Mouse (Mus musculus) liver, adult 2 months (tissue): ENCODE measurements around the gene Brca2. TPM values are rescaled to one million over a fixed set of nuclear protein-coding genes. Genes with fewer than 3 reads are reported as not detected.
A peak's percentile ranks its signal among the peaks of the same experiment; 100 is the strongest.
"Not testable (repeated sequence)": the region's sequence is repeated elsewhere in the genome, so short reads cannot be mapped to it uniquely, and the experiment has no call there.

Experiments used
- DNase-seq: peaks from one replicate; pipeline ENCODE4 v3.0.0-alpha.2; 2011; ENCODE audit warnings: low read depth, low spot score; ENCODE audit errors: extremely low read depth
- H3K27ac ChIP-seq: fragments of 200-500 bp; replicated peaks from 2 replicates; pipeline ENCODE4 v1.5.1; 2012; ENCODE audit warnings: low read depth, mild to moderate bottlenecking, control low read depth, inconsistent platforms, low read length; ENCODE audit not compliant: insufficient read depth
- H3K27me3 ChIP-seq: fragments of 200-500 bp; 2 replicates; pipeline ENCODE4 v1.6.1; 2012; ENCODE audit warnings: mild to moderate bottlenecking, moderate library complexity, low read length, inconsistent platforms; ENCODE audit not compliant: control insufficient read depth, insufficient read depth
- H3K36me3 ChIP-seq: fragments of 200-500 bp; 2 replicates; pipeline ENCODE4 v1.6.1; 2012; ENCODE audit warnings: low read length, inconsistent platforms; ENCODE audit not compliant: control insufficient read depth, insufficient read depth
- H3K4me1 ChIP-seq: fragments of 200-500 bp; 2 replicates; pipeline ENCODE4 v1.6.1; 2011; ENCODE audit warnings: low read length; ENCODE audit not compliant: control insufficient read depth, insufficient read depth
- H3K4me3 ChIP-seq: fragments of 200-500 bp; 2 replicates; pipeline ENCODE4 v1.5.1; 2011; ENCODE audit warnings: low read depth, mild to moderate bottlenecking, control low read depth, low read length, moderate library complexity; ENCODE audit not compliant: insufficient read depth
- H3K79me2 ChIP-seq: fragments of 200-500 bp; 2 replicates; pipeline ENCODE4 v1.6.1; 2012; ENCODE audit warnings: inconsistent platforms, mild to moderate bottlenecking, low read length, moderate library complexity; ENCODE audit not compliant: control insufficient read depth, insufficient read depth
- H3K9ac ChIP-seq: fragments of 200-500 bp; 2 replicates; pipeline ENCODE4 v1.6.1; 2012; ENCODE audit warnings: low read depth, mild to moderate bottlenecking, control low read depth, inconsistent platforms, low read length
- CTCF ChIP-seq: fragments of 200-500 bp; IDR thresholded peaks from 2 replicates; pipeline ENCODE4 v1.5.1; 2011; ENCODE audit warnings: low read depth, low read length, control low read depth
- POLR2A ChIP-seq: fragments of 200-500 bp; IDR thresholded peaks from 2 replicates; pipeline ENCODE4 v1.6.1; 2011; ENCODE audit warnings: low read length, control low read depth; ENCODE audit not compliant: insufficient read depth; ENCODE audit errors: extremely low read depth
- WGBS: fragments of 180-500 bp; shearing (Covaris S2); methylation state at CpG from one replicate; pipeline ENCODE4 v1.1.7; 2018; 5-methylcytosine and 5-hydroxymethylcytosine counted together
- polyA plus RNA-seq: library from polyadenylated mRNA; depleted of rRNA; stranded (reverse); fragments of >200 nt; gene quantifications from 2 replicates; pipeline ENCODE4 v1.2.3, GENCODE M21; 2012; rRNA removed
- total RNA-seq: library from RNA; depleted of rRNA; stranded (reverse); fragments of >200 nt; gene quantifications from 2 replicates; pipeline ENCODE4 v1.2.3, GENCODE M21; 2014; rRNA removed

Gene Brca2
- total RNA-seq (2.6 and 3.2 TPM in 2 replicates), polyA plus RNA-seq (0.62 and 0.86 TPM in 2 replicates)

DNA sequence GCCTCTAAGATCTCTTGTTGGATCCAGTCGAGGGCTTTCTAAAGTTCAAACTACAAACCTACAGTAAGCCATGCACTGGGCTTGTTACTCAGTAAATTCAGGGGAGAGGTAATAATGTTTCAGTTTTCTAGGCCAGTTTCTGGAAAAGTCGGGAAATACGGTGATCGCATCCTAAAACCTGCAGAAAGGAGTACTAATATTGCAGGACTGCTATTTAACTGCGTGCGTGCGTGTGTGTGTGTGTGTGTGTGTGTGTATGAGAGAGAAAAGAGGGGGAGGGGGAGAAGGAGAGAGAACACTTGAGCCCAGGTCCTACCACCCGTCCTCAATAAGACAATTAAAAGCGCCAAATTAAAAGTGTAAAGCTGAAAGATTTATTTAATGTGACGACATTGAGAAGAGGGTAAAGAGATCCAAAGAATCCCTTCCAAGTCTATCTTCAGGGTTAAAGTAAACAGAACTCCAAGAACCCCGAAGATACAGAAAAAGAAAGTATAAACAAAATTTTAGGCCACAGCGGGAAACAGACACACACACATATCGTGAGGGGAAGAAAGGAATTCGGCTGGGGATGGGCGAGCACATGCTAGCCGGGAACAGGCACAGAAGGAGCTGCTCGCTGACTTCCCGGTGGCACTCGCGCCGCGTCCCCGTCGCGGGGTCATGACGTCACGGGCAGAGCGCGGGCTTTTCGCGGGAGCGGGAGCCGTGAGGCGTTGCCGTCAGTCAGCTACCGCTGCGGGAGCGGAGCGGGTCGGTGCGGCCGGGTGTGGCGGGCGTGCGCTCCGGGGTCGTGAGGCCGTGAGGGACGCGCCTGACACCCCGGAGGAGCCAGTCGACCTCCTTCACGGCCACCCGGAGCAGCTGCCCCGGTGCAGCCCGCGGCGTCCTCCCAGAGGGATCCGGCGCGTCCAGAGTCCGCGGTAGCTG, at the start of gene Brca2:
TSS of gene Brca2 (plus strand) at position 694 of the 930 bp plus-strand sequence.
- peak; percentile 64 for DNase-seq
- 3% methylated on average over 61 of the region's 63 CpGs for WGBS
- H3K27ac ChIP-seq: peak within 1 kb of the TSS; percentile 59
- H3K4me3 ChIP-seq: peak within 1 kb of the TSS; percentile 89
- TF ChIP-seq POLR2A (peak; percentile 38; the same call in 1 of the 2 replicates), CTCF (no peak)
- H3K9ac ChIP-seq: peak within 1 kb of the TSS; percentile 92
- no peaks in the 10 kb centered on the region for H3K4me1 ChIP-seq
- H3K79me2 ChIP-seq: no peaks in the 10 kb centered on the region
- no peaks in the 10 kb centered on the region for H3K27me3 ChIP-seq
- no peaks in the 10 kb centered on the region for H3K36me3 ChIP-seq

GRCm38 (mm10) chr5:150477364-150477763, 45.1 kb upstream of the Brca2 start:
- Histone ChIP-seq H3K4me1 (no peaks in the 10 kb centered on the region), H3K79me2 (no peaks in the 10 kb centered on the region), H3K27ac (no peak overlapping the region), H3K36me3 (no peaks in the 10 kb centered on the region), H3K9ac (no peak overlapping the region), H3K4me3 (no peak overlapping the region), H3K27me3 (no peaks in the 10 kb centered on the region)
- WGBS: 90% methylated on average over 4 of the region's 4 CpGs
- TF ChIP-seq CTCF: no peak
- no peak for TF ChIP-seq POLR2A
- DNase-seq: no peak

DNA sequence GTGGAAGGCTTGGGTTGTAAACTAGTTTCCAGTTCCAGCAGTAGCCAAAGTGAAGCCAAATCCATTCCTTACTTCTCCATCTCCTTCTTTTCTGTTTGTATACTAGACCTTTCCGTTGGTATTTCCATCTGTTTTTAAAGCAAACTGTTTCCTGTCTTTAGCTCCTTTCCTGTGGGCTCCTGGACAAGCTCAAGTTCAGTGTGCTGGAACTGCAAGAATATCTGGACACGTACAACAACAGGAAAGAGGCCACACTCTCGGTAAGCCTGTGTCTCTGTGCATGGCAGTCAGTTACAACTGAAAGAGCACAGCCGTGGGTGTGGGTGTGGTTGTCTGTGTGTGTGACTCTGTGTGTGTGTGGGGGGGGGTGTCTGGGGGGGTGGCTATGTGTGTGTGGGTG, 43.8 kb upstream of the Brca2 start:
- Histone ChIP-seq H3K27me3 (no peaks in the 10 kb centered on the region), H3K4me1 (no peaks in the 10 kb centered on the region), H3K36me3 (no peaks in the 10 kb centered on the region), H3K27ac (no peak overlapping the region), H3K79me2 (no peaks in the 10 kb centered on the region), H3K9ac (no peak overlapping the region), H3K4me3 (no peak overlapping the region)
- 73% methylated on average over 4 of the region's 4 CpGs for WGBS
- TF ChIP-seq POLR2A (no peak), CTCF (no peak)
- no peak for DNase-seq

- no peak overlapping the region for H3K9ac ChIP-seq
- 58% methylated on average over 3 of the region's 3 CpGs for WGBS
- no peak overlapping the region for H3K4me3 ChIP-seq
- DNase-seq: peak; percentile 20
- H3K79me2 ChIP-seq: no peaks in the 10 kb centered on the region
- no peaks in the 10 kb centered on the region for H3K27me3 ChIP-seq
- TF ChIP-seq POLR2A (no peak), CTCF (0 out of 2 replicates have a peak, but pooled peaks have one; percentile 21)
- H3K4me1 ChIP-seq: no peaks in the 10 kb centered on the region
- no peaks in the 10 kb centered on the region for H3K36me3 ChIP-seq
- H3K27ac ChIP-seq: no peak overlapping the region
Measured at GRCm38 (mm10) chr5:150485198-150485597, 37.2 kb upstream of the Brca2 start.

DNA sequence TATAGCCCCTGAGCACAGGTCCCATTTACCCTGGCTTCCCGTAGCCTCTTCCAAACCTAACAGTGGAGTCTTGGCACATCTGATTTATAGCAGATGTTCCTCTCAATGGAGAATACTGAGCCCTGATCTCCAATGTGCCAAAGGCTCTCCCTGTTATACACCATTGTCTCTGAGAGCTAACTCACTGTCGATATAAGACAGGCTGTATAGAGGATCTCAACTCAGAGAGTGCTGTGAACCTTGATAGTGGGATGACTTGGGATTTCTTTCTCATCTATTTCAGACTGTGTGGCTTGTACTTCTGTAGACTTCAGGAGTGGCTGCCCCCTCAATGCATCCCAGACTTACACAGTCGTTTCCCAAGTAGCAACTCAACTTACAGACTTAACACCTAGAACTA, 32.1 kb upstream of the Brca2 start:
- 91% methylated on average over 3 of the region's 3 CpGs for WGBS

GRCm38 (mm10) chr5:150490821-150491220, 31.6 kb upstream of the Brca2 start:
- WGBS: 80% methylated on average over 8 of the region's 8 CpGs

More for the DNA sequence above, 32.1 kb upstream of the Brca2 start:
- Histone ChIP-seq H3K36me3 (no peaks in the 10 kb centered on the region), H3K4me1 (no peaks in the 10 kb centered on the region), H3K9ac (no peak overlapping the region), H3K27ac (no peak overlapping the region), H3K27me3 (no peaks in the 10 kb centered on the region), H3K4me3 (no peak overlapping the region), H3K79me2 (no peaks in the 10 kb centered on the region)
- DNase-seq: no peak
- TF ChIP-seq POLR2A: no peak
- TF ChIP-seq CTCF: no peak

GRCm38 (mm10) chr5:150491573-150492173, 30.8 kb upstream of the Brca2 start:
- whole genome bisulfite sequencing: 97% methylated on average over 4 of the region's 4 CpGs
- not testable (repeated sequence) for H3K4me1 ChIP-seq, H3K9ac ChIP-seq, H3K27me3 ChIP-seq, H3K27ac ChIP-seq, DNase-seq, H3K79me2 ChIP-seq, H3K36me3 ChIP-seq, H3K4me3 ChIP-seq

More at GRCm38 (mm10) chr5:150490821-150491220, 31.6 kb upstream of the Brca2 start:
- Histone ChIP-seq H3K4me3 (no peak overlapping the region), H3K79me2 (no peaks in the 10 kb centered on the region), H3K9ac (no peak overlapping the region), H3K4me1 (no peaks in the 10 kb centered on the region), H3K27ac (no peak overlapping the region), H3K36me3 (no peaks in the 10 kb centered on the region), H3K27me3 (no peaks in the 10 kb centered on the region)
- no peak for DNase-seq
- TF ChIP-seq POLR2A: no peak
- no peak for TF ChIP-seq CTCF
